Mouse (Mus musculus) NIH3T3 (cell line): Measurements from ENCODE around the gene Ndufaf8.

Experiments
- DNase-seq: peaks from one replicate; pipeline ENCODE4 v3.0.0-alpha.2; 2012; ENCODE audit warnings: low read depth

Gene Ndufaf8

GRCm38 (mm10) chr11:120098588-120099511 lies at the start of gene Ndufaf8, which contains the start of gene Tepsin:
Ndufaf8 (plus strand) TSS chr11:120098928.
Tepsin (minus strand) TSS chr11:120098731.
- peak; percentile 98 for DNase-seq

GRCm38 (mm10) chr11:120049067-120049466 lies 49.7 kb upstream of the Ndufaf8 start:
- DNase-seq, result no peak

- DNase-seq, result no peak
Measured at GRCm38 (mm10) chr11:120051124-120051811, 47.5 kb upstream of the Ndufaf8 start.

GRCm38 (mm10) chr11:120052274-120052673 lies 46.5 kb upstream of the Ndufaf8 start:
- no peak for DNase-seq

- DNase-seq, result no peak
Measured at GRCm38 (mm10) chr11:120053846-120054245, 44.9 kb upstream of the Ndufaf8 start.

- no peak for DNase-seq
Measured at GRCm38 (mm10) chr11:120055953-120056732, 42.6 kb upstream of the Ndufaf8 start.

- no peak for DNase-seq
Measured at GRCm38 (mm10) chr11:120060634-120061033, 38.1 kb upstream of the Ndufaf8 start.

- DNase-seq, result no peak
Measured at GRCm38 (mm10) chr11:120063326-120063725, 35.4 kb upstream of the Ndufaf8 start.

- no peak for DNase-seq
Measured at GRCm38 (mm10) chr11:120064006-120064667, 34.6 kb upstream of the Ndufaf8 start.

- no peak for DNase-seq
Measured at GRCm38 (mm10) chr11:120064668-120065040, 34.1 kb upstream of the Ndufaf8 start.

- peak; percentile 61 for DNase-seq
Measured at GRCm38 (mm10) chr11:120065291-120065690, 33.4 kb upstream of the Ndufaf8 start.

GRCm38 (mm10) chr11:120067834-120068233 lies 30.9 kb upstream of the Ndufaf8 start:
- DNase-seq, result no peak

- no peak for DNase-seq
Measured at GRCm38 (mm10) chr11:120069261-120069660, 29.5 kb upstream of the Ndufaf8 start.

GRCm38 (mm10) chr11:120070286-120070930 lies 28.3 kb upstream of the Ndufaf8 start:
- DNase-seq, result no peak

- DNase-seq, result no peak
Measured at GRCm38 (mm10) chr11:120071065-120071464, 27.7 kb upstream of the Ndufaf8 start.

- no peak for DNase-seq
Measured at GRCm38 (mm10) chr11:120071731-120072320, 26.9 kb upstream of the Ndufaf8 start.

- DNase-seq, result peak; percentile 15
Measured at GRCm38 (mm10) chr11:120072986-120073647, 25.6 kb upstream of the Ndufaf8 start.

- DNase-seq, result peak; percentile 20
Measured at GRCm38 (mm10) chr11:120076191-120076590, 22.5 kb upstream of the Ndufaf8 start.

GRCm38 (mm10) chr11:120080282-120080681 lies 18.4 kb upstream of the Ndufaf8 start:
- DNase-seq, result no peak
